9 mouse cellular contexts compared by ENCODE assay signal in genomic region chr1:39361754-39362514, GRCm38 (mm10). TPM values are rescaled to one million over a fixed set of nuclear protein-coding genes. Genes with fewer than 3 reads are reported as not detected.
DNase-seq lines count a peak whose midpoint lies in the region; ATAC-seq and TF ChIP-seq lines count a peak whose summit lies in the region.
"Had no signal": no experiment of that assay in that cellular context is flagged by ENCODE, and none has a peak within 500 bp of the region (broad histone marks: within the 10 kb centered on the region; RNA-seq: fewer than 3 reads in every experiment).

No protein-coding gene starts in this region.

- ATAC-seq in embryonic facial prominence, embryonic 15.5 days (ENCODE audit: insufficient number of reproducible peaks, low FRiP score, low TSS enrichment, low read depth) = no peak
- ATAC-seq in hindbrain, postnatal 0 days = 0 out of 2 replicates have a peak, but pooled peaks have one; percentile 27
- ATAC-seq in midbrain, embryonic 14.5 days (ENCODE audit: low FRiP score, low TSS enrichment) = no peak

- H3K4me3 ChIP-seq in embryonic facial prominence, embryonic 15.5 days (replicated peaks) = 0 out of 2 replicates have a peak overlapping the region, but pooled peaks have one; percentile 2
- peak overlapping the region; percentile 17 for H3K4me3 ChIP-seq in hindbrain, postnatal 0 days (ENCODE audit: low read length)
- peak overlapping the region; percentile 14; the same call in 1 of the 2 replicates for H3K4me3 ChIP-seq in midbrain, embryonic 14.5 days (replicated peaks; ENCODE audit: low read depth, low read length)

- H3K4me1 ChIP-seq in embryonic facial prominence, embryonic 15.5 days = peaks cover 8% of the 10 kb centered on the region
- 0 out of 2 replicates have a peak, but pooled peaks cover 5% of the 10 kb centered on the region for H3K4me1 ChIP-seq in hindbrain, postnatal 0 days (ENCODE audit: insufficient read depth, low read length)
- H3K4me1 ChIP-seq in midbrain, embryonic 14.5 days (ENCODE audit: control insufficient read depth, insufficient read depth, low read length) = peaks cover 4% of the 10 kb centered on the region

- 28% methylated on average over 24 of the region's 24 CpGs for WGBS in embryonic facial prominence, embryonic 15.5 days
- 31% methylated on average over 24 of the region's 24 CpGs for WGBS in hindbrain, postnatal 0 days
- WGBS in midbrain, embryonic 14.5 days = 28% methylated on average over 24 of the region's 24 CpGs

- H3K9ac ChIP-seq in embryonic facial prominence, embryonic 15.5 days = no peak overlapping the region
- no peak overlapping the region; the same call in 1 of the 2 replicates for H3K9ac ChIP-seq in hindbrain, postnatal 0 days (replicated peaks; ENCODE audit: low read length)
- H3K9ac ChIP-seq in midbrain, embryonic 14.5 days (replicated peaks; ENCODE audit: low read length) = no peak overlapping the region; the same call in 1 of the 2 replicates

- H3K36me3 ChIP-seq in embryonic facial prominence, embryonic 15.5 days = no peaks in the 10 kb centered on the region
- no peaks in the 10 kb centered on the region for H3K36me3 ChIP-seq in hindbrain, postnatal 0 days (ENCODE audit: insufficient read depth, low read length)
- no peaks in the 10 kb centered on the region for H3K36me3 ChIP-seq in midbrain, embryonic 14.5 days (ENCODE audit: control insufficient read depth, insufficient read depth, low read length)

- H3K27me3 ChIP-seq in embryonic facial prominence, embryonic 15.5 days = peaks cover 6% of the 10 kb centered on the region; the same call in 1 of the 2 replicates
- no peaks in the 10 kb centered on the region for H3K27me3 ChIP-seq in hindbrain, postnatal 0 days (ENCODE audit: insufficient read depth, low read length)
- no peaks in the 10 kb centered on the region for H3K27me3 ChIP-seq in midbrain, embryonic 14.5 days (ENCODE audit: control insufficient read depth, insufficient read depth, low read length)

- H3K27ac ChIP-seq in embryonic facial prominence, embryonic 15.5 days (replicated peaks) = no peak overlapping the region
- H3K27ac ChIP-seq in hindbrain, postnatal 0 days = no peak overlapping the region
- no peak overlapping the region for H3K27ac ChIP-seq in midbrain, embryonic 14.5 days (replicated peaks; ENCODE audit: low read depth, low read length)

- DNase-seq in kidney, postnatal 4 days = peak; percentile 43 to 63
- no peak for DNase-seq in kidney, adult 8-10 months
- no peak for DNase-seq in hindbrain, postnatal 0 days (ENCODE audit: low spot score)
- peak; percentile 31 for DNase-seq in midbrain, embryonic 14.5 days
- no peak for DNase-seq in adrenal gland, adult 18-20 months (ENCODE audit: low spot score in 2 of 2)
- DNase-seq in B cell, adult 2 months = no peak
- no peak for DNase-seq in thymus, postnatal 4 days
- DNase-seq: right cerebral cortex, postnatal 14 days had no signal

- peak overlapping the region; percentile 40 for H3K4me2 ChIP-seq in embryonic facial prominence, embryonic 15.5 days (replicated peaks)
- H3K4me2 ChIP-seq in hindbrain, postnatal 0 days (ENCODE audit: low read depth, low read length) = peak overlapping the region; percentile 52
- H3K4me2 ChIP-seq in midbrain, embryonic 14.5 days (ENCODE audit: low read length) = peak overlapping the region; percentile 46

- TF ChIP-seq CTCF in hindbrain, postnatal 0 days (IDR thresholded peaks at IDR 0.05; ENCODE audit: low read depth) = peak; percentile 35; the same call in 1 of the 2 replicates

- H3K9me3 ChIP-seq in embryonic facial prominence, embryonic 15.5 days (replicated peaks) = no peaks in the 10 kb centered on the region
- H3K9me3 ChIP-seq in hindbrain, postnatal 0 days (ENCODE audit: low read length) = no peaks in the 10 kb centered on the region
- H3K9me3 ChIP-seq in midbrain, embryonic 14.5 days (ENCODE audit: control insufficient read depth, low read length) = no peaks in the 10 kb centered on the region

RNA-seq across cellular contexts. Expression of gene Rpl31, which starts 5.7 kb away (rescaled TPM):
- 525 and 532 TPM in 2 replicates for polyA plus RNA-seq in embryonic facial prominence, embryonic 15.5 days (2015; fragmentation: Nextera tagmentation; extraction: Ambion mirVana)
- 207 and 299 TPM in 2 replicates for total RNA-seq in hindbrain, postnatal 0 days (2014; rRNA removed)
- polyA plus RNA-seq in hindbrain, postnatal 0 days (2015; fragmentation: Nextera tagmentation; extraction: Ambion mirVana) = 353 and 367 TPM in 2 replicates
- 449 and 521 TPM in 2 replicates for polyA plus RNA-seq in midbrain, embryonic 14.5 days (2014; fragmentation: Nextera tagmentation; extraction: Ambion mirVana)
- total RNA-seq in adrenal gland, adult 18-20 months (2021) = 100 to 1,000 TPM; 767 to 781 TPM

Comparison
In these comparisons a context has a peak if more than half of its experiments do, and no peak if none do; other contexts are left out.
1. DNase-seq: peak in kidney, postnatal 4 days (2 of 2) and midbrain, embryonic 14.5 days (single experiment); none in kidney, adult 8-10 months (0 of 2), hindbrain, postnatal 0 days (single experiment), adrenal gland, adult 18-20 months (0 of 2), B cell, adult 2 months (0 of 2) and thymus, postnatal 4 days (single experiment).
2. Peak in every context shown above with its lines, with median percentiles within 50 percentile points of each other: H3K4me2 ChIP-seq and H3K4me3 ChIP-seq.